Mouse (Mus musculus) limb, embryonic 13.5 days (tissue): ENCODE measurements around the gene Crybb1. TPM values are rescaled to one million over a fixed set of nuclear protein-coding genes. Genes with fewer than 3 reads are reported as not detected.

Source experiments
- ATAC-seq: fragments of 200-750 bp; cut with Nextera tagmentation; 2 replicates; pipeline ENCODE4 v1.8.0; 2017; ENCODE audit warnings: low read depth, moderate number of reproducible peaks, moderate TSS enrichment; ENCODE audit not compliant: low FRiP score
- H3K27ac ChIP-seq: fragments of 300-500 bp; sonication (generic); 2 replicates; pipeline ENCODE4 v1.5.1; 2015; ENCODE audit warnings: inconsistent platforms, mild to moderate bottlenecking, moderate library complexity
- H3K27me3 ChIP-seq: fragments of 300-500 bp; sonication (generic); 2 replicates; pipeline ENCODE4 v1.6.1; 2015; ENCODE audit warnings: mild to moderate bottlenecking, inconsistent platforms
- H3K36me3 ChIP-seq: fragments of 300-500 bp; sonication (generic); 2 replicates; pipeline ENCODE4 v1.6.1; 2015; ENCODE audit warnings: inconsistent platforms, mild to moderate bottlenecking, moderate library complexity
- H3K4me1 ChIP-seq: fragments of 300-500 bp; sonication (generic); 2 replicates; pipeline ENCODE4 v1.6.1; 2015; ENCODE audit warnings: inconsistent platforms
- H3K4me2 ChIP-seq: fragments of 300-500 bp; sonication (generic); replicated peaks from 2 replicates; pipeline ENCODE4 v1.6.1; 2015; ENCODE audit warnings: inconsistent platforms, mild to moderate bottlenecking, moderate library complexity
- H3K4me3 ChIP-seq: fragments of 300-500 bp; sonication (generic); 2 replicates; pipeline ENCODE4 v1.5.1; 2015; ENCODE audit warnings: moderate library complexity, mild to moderate bottlenecking, inconsistent platforms
- H3K9ac ChIP-seq: fragments of 300-500 bp; sonication (generic); 2 replicates; pipeline ENCODE4 v1.6.1; 2015; ENCODE audit warnings: mild to moderate bottlenecking, inconsistent platforms
- H3K9me3 ChIP-seq: fragments of 300-500 bp; sonication (generic); 2 replicates; pipeline ENCODE4 v1.6.1; 2016; ENCODE audit warnings: inconsistent platforms
- WGBS: fragments of 180-500 bp; shearing (Covaris S2); methylation state at CpG from one replicate; pipeline ENCODE4 v1.1.7; 2015; 5-methylcytosine and 5-hydroxymethylcytosine counted together
- polyA plus RNA-seq: library from polyadenylated mRNA; unstranded; fragments of >200 nt; fragmentation: Nextera tagmentation; extraction: Ambion mirVana; gene quantifications from 2 replicates; pipeline ENCODE4 v1.2.1, GENCODE M21; 2015

The Crybb1 gene
- polyA plus RNA-seq, 1 experiment from 2014 or later, result 1.5 TPM

DNA sequence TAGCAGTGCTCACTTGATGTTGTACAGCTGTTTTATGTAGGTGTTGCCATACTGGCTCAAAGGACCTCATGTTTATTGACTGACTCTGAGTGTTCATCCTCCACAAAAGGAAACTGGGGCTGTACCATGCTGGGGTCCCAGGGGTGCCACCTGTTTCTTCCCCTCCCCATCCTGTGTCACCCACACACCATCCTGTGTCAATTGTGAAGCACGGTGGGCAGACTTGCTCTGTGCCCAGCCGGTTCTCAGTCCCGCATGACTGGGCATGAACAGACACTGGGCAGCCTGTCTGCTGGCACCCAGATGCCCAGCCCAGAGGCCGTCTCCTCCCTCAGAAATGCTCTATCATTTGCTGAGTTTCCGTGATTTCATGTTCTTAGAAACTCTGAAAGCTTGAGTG is 36.3 kb downstream of the Crybb1 start:
- no peak overlapping the region for H3K4me2 ChIP-seq
- WGBS, result 94% methylated on average over 5 of the region's 5 CpGs
- H3K4me3 ChIP-seq, result no peak overlapping the region
- H3K9ac ChIP-seq, result no peak overlapping the region
- H3K27me3 ChIP-seq, result no peaks in the 10 kb centered on the region
- H3K9me3 ChIP-seq, result no peaks in the 10 kb centered on the region
- ATAC-seq, result no peak
- H3K4me1 ChIP-seq, result peaks cover 47% of the 10 kb centered on the region
- no peak overlapping the region for H3K27ac ChIP-seq
- H3K36me3 ChIP-seq, result no peaks in the 10 kb centered on the region

DNA sequence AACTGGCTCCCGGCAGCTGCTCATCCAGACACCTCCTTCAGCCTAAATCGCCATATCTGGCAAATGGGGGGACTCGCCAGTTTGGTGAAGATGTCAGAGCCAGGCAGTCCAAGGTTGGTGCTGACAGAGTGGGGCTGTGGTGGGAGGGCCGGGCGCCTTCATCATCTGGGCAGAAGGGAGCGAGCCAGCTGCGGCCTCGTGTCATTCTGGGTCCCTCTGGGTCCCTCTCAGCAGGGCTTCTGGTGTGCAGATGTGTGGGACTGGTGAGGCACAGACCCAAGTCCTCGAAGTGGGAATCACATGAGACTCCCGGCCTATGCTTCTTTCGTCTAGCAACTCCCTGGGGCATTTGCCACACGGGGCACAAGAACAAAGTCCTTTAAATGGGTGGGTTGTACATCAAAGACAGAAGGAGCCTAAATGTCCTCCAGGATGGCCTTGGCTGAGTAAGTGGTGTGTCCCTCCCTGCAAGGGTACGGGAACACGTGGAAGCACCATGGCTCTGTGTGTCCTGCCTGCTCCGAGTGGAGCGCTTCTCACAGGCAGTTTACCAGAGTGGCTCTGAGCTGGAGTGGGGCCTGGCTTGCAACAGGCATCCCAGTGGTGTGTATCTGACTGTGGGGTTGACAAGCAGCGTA is 36.8 kb downstream of the Crybb1 start:
- Histone ChIP-seq H3K9me3 (no peaks in the 10 kb centered on the region), H3K27me3 (no peaks in the 10 kb centered on the region), H3K4me3 (no peak overlapping the region), H3K9ac (no peak overlapping the region), H3K27ac (no peak overlapping the region), H3K36me3 (no peaks in the 10 kb centered on the region), H3K4me1 (peaks cover 48% of the 10 kb centered on the region), H3K4me2 (no peak overlapping the region)
- no peak for ATAC-seq
- WGBS, result 70% methylated on average over 17 of the region's 17 CpGs

DNA sequence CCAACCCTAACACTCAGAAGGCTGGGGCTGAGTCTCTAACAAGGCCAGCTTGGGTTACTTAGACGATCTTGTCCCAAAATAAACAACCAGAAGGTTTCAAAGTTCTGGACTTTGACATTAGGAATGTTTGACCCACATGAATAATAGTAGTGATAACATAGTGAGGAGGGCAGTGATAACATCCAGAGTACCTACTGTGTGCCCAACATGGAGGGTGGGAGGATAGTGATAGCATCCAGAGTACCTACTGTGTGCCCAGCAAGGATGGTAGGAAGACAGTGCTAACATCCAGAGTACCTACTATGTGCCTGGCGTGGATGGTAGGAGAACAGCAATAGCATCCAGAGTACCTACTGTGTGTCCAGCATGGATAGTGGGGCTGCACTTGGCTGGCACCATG is 38.2 kb downstream of the Crybb1 start:
- no peaks in the 10 kb centered on the region for H3K9me3 ChIP-seq
- no peak overlapping the region for H3K4me2 ChIP-seq
- WGBS, result 77% methylated on average over 2 of the region's 2 CpGs
- no peak overlapping the region for H3K4me3 ChIP-seq
- H3K4me1 ChIP-seq, result peaks cover 42% of the 10 kb centered on the region
- no peak overlapping the region for H3K27ac ChIP-seq
- no peaks in the 10 kb centered on the region for H3K36me3 ChIP-seq
- ATAC-seq, result no peak
- H3K9ac ChIP-seq, result no peak overlapping the region
- no peaks in the 10 kb centered on the region for H3K27me3 ChIP-seq

DNA sequence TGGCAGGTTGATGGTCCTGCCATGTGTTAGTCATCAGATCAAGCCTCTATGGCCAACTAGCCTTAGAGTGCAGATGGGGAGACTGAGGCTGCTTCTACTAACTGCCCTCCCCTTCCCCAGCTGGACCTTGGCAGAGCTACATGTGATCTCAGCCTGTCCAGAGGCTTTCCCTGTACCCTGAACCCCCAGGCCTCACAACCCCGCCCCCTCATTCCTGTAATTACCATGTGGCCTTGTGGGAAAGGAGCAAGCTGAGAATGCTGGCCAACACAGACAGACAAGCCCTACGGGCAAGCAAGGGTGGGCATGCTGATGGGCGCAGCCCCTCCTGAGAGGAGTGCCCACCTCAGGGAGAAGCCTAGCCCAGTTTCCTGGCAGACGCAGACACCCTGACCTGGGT is 39.1 kb downstream of the Crybb1 start:
- Histone ChIP-seq H3K36me3 (no peaks in the 10 kb centered on the region), H3K9ac (no peak overlapping the region), H3K27me3 (no peaks in the 10 kb centered on the region), H3K4me1 (peaks cover 33% of the 10 kb centered on the region), H3K4me3 (no peak overlapping the region), H3K27ac (no peak overlapping the region), H3K4me2 (no peak overlapping the region), H3K9me3 (no peaks in the 10 kb centered on the region)
- no peak for ATAC-seq
- 66% methylated on average over 4 of the region's 4 CpGs for WGBS

DNA sequence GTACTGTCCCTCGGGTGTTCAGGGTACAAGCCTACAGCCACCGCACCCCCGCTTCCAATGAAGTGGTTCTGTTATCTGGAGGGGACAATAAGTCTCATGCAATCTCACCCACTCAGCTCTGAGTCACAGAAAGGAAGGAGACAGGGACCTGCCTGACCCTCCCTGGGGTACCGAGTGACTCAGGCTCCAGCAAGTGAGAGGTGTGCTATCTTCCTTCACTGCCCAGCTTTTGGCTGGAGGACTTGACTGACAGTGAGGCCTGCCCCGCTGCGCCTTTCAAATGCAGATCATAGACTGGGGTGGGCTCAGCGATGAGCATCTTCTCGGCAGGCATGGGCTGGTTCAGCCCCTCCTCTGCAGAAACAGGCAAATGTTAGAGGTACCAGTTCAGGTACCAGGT is 39.5 kb downstream of the Crybb1 start:
- no peak for ATAC-seq
- Histone ChIP-seq H3K36me3 (no peaks in the 10 kb centered on the region), H3K27me3 (no peaks in the 10 kb centered on the region), H3K9me3 (no peaks in the 10 kb centered on the region), H3K9ac (no peak overlapping the region), H3K27ac (no peak overlapping the region), H3K4me1 (peaks cover 29% of the 10 kb centered on the region), H3K4me3 (no peak overlapping the region), H3K4me2 (no peak overlapping the region)
- 53% methylated on average over 8 of the region's 8 CpGs for WGBS

DNA sequence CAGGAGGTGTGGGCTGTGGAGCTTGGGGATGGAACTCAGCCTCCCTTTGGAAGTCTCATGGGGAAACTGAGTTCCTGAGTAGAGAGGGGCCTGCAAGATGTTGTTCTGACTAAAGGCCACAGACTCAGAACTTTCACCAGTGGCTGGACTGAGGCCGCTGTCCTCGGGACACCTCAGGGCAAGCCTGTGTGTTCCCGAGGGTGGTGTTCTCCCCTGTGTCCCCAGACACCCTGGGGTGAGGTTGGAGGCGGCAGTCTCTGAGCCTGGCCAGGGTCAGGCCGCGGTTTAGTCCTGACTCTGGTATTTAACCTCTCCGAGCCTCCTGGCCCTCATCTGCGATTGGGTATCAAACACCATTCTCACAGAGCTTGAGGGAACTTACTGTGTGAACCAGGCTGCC is 39.9 kb downstream of the Crybb1 start:
- Histone ChIP-seq H3K36me3 (no peaks in the 10 kb centered on the region), H3K4me2 (no peak overlapping the region), H3K9ac (no peak overlapping the region), H3K9me3 (no peaks in the 10 kb centered on the region), H3K4me3 (no peak overlapping the region), H3K27me3 (no peaks in the 10 kb centered on the region), H3K27ac (no peak overlapping the region), H3K4me1 (peaks cover 25% of the 10 kb centered on the region)
- ATAC-seq, result no peak
- 60% methylated on average over 8 of the region's 8 CpGs for WGBS

DNA sequence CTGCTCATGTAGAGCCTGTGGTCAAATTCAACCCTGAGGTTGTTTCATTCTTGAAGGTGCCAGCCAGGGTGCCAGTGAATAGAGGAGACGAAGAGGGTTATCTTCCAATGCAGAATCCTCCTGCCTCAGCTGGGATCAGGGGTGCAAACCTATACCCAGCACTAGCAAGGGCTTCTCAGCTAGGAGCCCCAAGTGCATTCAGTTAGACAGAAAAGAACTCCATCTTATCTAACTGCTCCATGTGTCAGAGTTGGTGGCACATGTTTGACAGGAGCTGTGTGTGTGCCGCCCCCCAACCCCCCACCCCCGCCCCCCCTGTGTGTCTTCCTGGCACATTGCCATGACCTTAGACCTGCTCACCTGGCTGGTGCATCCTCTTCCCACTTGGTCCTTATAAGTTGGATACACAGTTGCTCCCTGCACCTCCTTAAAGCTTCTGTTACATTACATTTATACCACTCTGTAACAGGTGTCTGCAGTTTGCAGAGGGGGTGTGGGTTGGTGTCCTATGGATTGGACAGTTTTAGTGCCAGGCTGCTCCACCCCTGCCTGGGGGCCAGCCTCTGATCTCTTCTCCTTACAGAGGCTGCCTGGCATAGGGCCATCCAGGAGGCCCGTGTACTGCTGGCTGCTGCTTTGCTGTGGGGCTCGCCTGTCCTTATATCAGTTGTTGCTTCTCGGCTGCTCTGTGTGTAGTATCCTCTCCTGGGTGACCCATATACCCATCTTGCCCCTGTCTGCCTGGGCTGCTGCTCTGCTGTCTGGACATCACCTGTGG is 41.0 kb downstream of the Crybb1 start:
- 70% methylated on average over 6 of the region's 6 CpGs for WGBS
- no peak overlapping the region for H3K4me3 ChIP-seq
- H3K27ac ChIP-seq, result no peak overlapping the region

DNA sequence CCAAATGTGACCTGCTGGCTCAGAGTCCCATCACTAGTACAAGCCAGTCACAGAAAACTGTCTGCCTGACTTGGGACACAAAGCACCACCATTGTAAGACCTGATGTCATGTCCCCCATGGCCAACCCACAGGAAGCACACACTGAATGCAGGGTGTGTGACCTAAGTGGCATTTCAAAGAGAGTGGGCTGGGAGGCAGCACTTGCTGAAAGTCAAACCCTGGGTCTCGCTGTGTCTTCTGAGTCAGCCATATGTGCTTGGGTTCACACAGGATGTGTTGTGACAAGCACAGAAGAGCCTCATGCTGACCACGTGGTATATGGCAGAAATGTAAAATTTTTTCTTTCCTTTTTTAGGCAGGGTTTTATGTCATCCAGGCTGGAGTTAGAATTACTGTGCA is 41.6 kb downstream of the Crybb1 start:
- no peak for ATAC-seq
- Histone ChIP-seq H3K4me2 (no peak overlapping the region), H3K36me3 (no peaks in the 10 kb centered on the region), H3K27ac (no peak overlapping the region), H3K9ac (no peak overlapping the region), H3K4me3 (no peak overlapping the region), H3K9me3 (no peaks in the 10 kb centered on the region), H3K27me3 (no peaks in the 10 kb centered on the region), H3K4me1 (peaks cover 22% of the 10 kb centered on the region)
- WGBS, result 84% methylated on average over 2 of the region's 2 CpGs

More for the DNA sequence above, 41.0 kb downstream of the Crybb1 start:
- no peaks in the 10 kb centered on the region for H3K36me3 ChIP-seq
- H3K4me2 ChIP-seq, result no peak overlapping the region
- H3K27me3 ChIP-seq, result no peaks in the 10 kb centered on the region
- H3K4me1 ChIP-seq, result peaks cover 22% of the 10 kb centered on the region
- no peaks in the 10 kb centered on the region for H3K9me3 ChIP-seq
- ATAC-seq, result no peak
- no peak overlapping the region for H3K9ac ChIP-seq

DNA sequence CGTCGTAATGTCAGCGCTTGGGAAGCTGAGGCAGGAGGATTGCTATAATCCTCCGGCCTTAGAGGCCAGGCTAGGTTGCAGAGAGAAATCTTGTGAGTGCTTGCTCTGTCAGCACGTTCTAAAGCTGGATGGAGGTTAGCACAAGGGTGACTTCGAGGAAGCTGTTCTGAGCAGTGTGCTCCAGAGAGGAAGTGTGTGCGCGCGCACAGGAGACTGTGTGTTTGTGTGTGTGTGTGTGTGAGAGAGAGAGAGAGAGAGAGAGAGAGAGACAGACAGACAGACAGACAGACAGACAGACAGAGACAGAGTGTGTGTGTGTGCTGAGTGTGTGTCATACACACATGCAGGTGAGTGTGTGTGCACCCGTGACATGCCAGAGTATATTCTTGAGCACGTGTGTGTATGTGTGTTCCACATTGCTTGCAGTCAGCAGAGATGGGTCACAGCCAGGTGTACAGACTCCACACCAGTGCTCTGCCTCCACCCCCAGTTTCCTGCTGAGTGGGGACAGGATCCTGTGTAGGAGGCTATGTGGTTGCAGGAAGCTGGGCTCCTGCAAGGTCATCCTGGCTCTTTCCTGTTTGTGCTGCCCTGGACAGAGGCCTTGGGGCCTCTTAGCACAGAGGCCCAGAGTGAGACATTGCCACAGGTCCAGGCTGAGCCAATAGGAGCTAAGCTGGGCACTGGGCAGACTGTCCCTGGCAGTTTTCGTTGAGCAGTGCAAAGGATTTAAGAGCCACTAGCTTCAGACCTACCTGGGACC is 42.8 kb downstream of the Crybb1 start:
- Histone ChIP-seq H3K27me3 (no peaks in the 10 kb centered on the region), H3K4me1 (peaks cover 22% of the 10 kb centered on the region), H3K4me3 (no peak overlapping the region), H3K9me3 (no peaks in the 10 kb centered on the region), H3K9ac (no peak overlapping the region), H3K36me3 (no peaks in the 10 kb centered on the region), H3K27ac (no peak overlapping the region), H3K4me2 (no peak overlapping the region)
- no peak for ATAC-seq
- 88% methylated on average over 12 of the region's 12 CpGs for WGBS

DNA sequence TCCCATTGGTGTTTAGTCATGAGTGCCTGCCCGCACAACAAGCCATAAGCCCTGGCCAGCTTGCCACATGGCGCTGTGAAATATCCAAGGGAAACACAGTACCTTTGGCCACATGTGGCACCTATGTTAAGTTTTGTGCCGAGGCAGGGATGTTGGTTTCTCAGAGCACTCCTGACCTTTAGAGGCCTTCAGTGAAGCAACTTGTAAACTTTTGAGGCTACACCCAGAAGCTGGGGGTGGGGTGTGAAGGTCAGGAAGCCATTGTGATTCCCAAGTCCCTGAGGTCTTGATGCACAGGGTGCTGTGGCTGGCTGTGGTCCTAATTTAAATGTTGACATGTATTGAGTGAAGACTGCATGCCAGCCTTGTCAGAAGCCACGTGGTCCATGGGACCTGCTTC is 43.8 kb downstream of the Crybb1 start:
- Histone ChIP-seq H3K4me2 (no peak overlapping the region), H3K4me3 (no peak overlapping the region), H3K9me3 (no peaks in the 10 kb centered on the region), H3K4me1 (peaks cover 16% of the 10 kb centered on the region), H3K27ac (0 out of 2 replicates have a peak overlapping the region, but pooled peaks have one; percentile 6), H3K36me3 (0 out of 2 replicates have a peak, but pooled peaks cover 3% of the 10 kb centered on the region), H3K27me3 (no peaks in the 10 kb centered on the region), H3K9ac (no peak overlapping the region)
- WGBS, result 81% methylated on average over 4 of the region's 4 CpGs
- no peak for ATAC-seq

DNA sequence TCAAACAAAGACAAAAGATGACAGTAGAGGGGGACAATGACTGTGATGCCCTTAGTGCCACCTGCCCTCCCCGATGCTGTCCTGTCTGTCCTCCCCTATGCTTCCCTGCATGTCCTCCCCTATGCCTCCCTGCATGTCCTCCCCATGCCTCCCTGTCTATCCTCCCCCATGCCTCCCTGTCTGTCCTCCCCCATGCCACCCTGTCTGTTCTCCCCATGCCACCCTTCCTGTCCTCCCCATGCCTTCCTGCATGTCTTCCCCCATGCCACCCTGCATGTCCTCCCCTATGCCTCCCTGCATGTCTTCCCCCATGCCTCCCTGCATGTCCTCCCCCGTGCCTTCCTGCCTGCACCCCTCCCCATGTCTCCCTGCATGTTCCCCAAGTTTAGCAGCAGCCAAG is 44.5 kb downstream of the Crybb1 start:
- Histone ChIP-seq H3K4me3 (no peak overlapping the region), H3K27me3 (no peaks in the 10 kb centered on the region), H3K9me3 (no peaks in the 10 kb centered on the region), H3K4me1 (peaks cover 9% of the 10 kb centered on the region), H3K4me2 (no peak overlapping the region), H3K27ac (no peak overlapping the region), H3K9ac (no peak overlapping the region), H3K36me3 (peaks cover 7% of the 10 kb centered on the region)
- 90% methylated on average over 2 of the region's 2 CpGs for WGBS
- ATAC-seq, result no peak

DNA sequence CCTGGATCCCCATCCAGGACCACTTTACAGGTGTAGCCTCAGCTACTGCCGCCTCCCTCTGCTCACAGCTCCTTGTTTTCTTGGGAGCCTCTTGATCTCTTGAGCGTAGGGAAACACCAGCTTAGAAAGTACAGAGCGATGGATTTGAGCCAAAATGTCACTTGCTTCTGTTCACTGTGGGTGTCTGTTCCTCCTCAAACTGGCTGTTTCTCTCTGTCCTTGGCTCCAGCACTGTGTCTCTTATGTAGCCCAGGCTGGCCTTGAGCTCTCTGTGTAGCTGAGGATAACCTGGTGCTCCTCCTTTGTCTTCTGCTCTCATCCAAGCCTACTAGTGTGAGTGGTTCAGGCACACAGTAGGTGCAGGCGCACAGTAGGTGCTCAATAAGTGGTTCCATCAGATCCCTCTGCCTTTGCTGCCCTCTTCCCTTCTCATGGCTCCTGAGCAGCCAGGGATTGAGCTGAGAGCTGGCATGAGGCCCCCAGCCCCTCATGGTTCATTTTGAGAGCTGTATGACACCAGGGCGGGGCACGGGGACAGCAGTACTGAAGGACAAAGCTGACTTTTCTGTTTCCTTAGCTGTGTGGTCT is 45.2 kb downstream of the Crybb1 start:
- no peaks in the 10 kb centered on the region for H3K27me3 ChIP-seq
- no peak overlapping the region for H3K9ac ChIP-seq
- H3K27ac ChIP-seq, result no peak overlapping the region
- peaks cover 10% of the 10 kb centered on the region for H3K36me3 ChIP-seq
- H3K4me2 ChIP-seq, result no peak overlapping the region
- 91% methylated on average over 6 of the region's 6 CpGs for WGBS
- H3K9me3 ChIP-seq, result no peaks in the 10 kb centered on the region
- peaks cover 6% of the 10 kb centered on the region for H3K4me1 ChIP-seq
- ATAC-seq, result no peak
- H3K4me3 ChIP-seq, result no peak overlapping the region
